Mouse (Mus musculus): ENCODE data around the gene Daam1. TPM values are rescaled to one million over a fixed set of nuclear protein-coding genes. Genes with fewer than 3 reads are reported as not detected.

The Daam1 gene
- polyA plus RNA-seq, 1 experiment from 2014 or later = 13.8 TPM

DNA sequence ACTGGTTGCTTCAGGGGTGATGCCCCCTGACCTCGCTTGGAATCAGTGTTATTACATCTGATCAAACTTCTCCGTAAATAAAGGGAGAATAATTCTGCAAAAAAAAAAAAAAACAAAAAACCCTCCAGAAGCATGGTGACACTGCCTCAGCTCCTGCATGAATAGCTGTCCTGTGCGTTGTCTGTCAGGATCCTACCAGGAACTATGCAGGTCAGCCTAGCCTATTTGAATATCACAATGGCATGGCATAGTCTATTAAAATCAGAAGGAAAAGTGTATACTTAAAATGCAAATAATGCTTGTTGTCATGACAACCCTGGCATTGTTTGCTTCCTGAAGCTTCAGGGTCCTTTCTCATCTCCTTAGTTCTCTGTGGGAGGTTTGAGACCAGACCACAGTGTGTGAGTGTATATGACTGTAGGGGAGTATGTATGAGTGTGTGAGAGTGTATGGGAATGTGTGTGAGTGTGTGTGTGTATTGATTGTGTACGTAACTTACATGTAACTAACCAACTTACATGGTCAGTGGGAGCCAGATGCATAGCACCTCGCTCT, 92.0 kb downstream of the Daam1 start:
- no peaks in the 10 kb centered on the region for H3K27me3 ChIP-seq
- no peaks in the 10 kb centered on the region for H3K36me3 ChIP-seq
- peaks cover 46% of the 10 kb centered on the region for H3K4me1 ChIP-seq
- WGBS = 83% methylated on average over 5 of the region's 5 CpGs
- no peaks in the 10 kb centered on the region for H3K9me3 ChIP-seq
- H3K4me3 ChIP-seq = no peak overlapping the region
- 0 out of 2 replicates have a peak, but pooled peaks have one; percentile 41 for ATAC-seq (ENCODE audit: borderline replicate concordance, extremely low read depth, low FRiP score, low TSS enrichment)
- no peak overlapping the region for H3K4me2 ChIP-seq
- H3K27ac ChIP-seq = no peak overlapping the region
- no peak overlapping the region for H3K9ac ChIP-seq

DNA sequence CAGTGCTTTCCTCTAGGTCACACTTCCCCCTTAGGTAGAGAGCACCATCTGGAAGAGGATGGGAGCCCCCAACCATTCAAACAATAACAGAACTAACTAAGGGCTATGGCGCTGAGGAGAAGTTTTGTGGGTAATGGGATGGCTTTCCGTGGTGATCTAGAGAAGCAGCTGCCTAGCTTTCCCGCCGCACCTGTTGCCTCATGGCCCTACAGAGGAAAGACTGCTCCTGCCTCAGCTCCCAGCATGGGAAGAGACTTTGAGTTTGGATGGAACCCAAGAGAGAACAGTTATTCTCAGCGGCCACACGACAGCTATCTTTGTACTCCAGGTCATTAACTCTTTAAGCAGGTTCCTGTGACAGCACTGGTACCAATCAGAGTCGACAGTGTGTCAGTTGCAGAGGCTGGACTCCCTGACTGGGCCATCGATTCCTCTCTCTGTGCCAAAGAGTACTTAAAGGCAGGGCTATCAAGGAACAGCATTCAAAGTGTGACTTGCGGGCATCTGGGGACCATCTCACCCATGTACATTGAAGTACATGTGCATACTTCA, 94.2 kb downstream of the Daam1 start:
- no peak for ATAC-seq (ENCODE audit: borderline replicate concordance, extremely low read depth, low FRiP score, low TSS enrichment)
- no peak overlapping the region for H3K9ac ChIP-seq
- H3K4me1 ChIP-seq = peaks cover 28% of the 10 kb centered on the region
- no peaks in the 10 kb centered on the region for H3K9me3 ChIP-seq
- no peaks in the 10 kb centered on the region for H3K27me3 ChIP-seq
- no peak overlapping the region for H3K4me2 ChIP-seq
- no peaks in the 10 kb centered on the region for H3K36me3 ChIP-seq
- WGBS = 83% methylated on average over 9 of the region's 9 CpGs
- no peak overlapping the region for H3K27ac ChIP-seq
- H3K4me3 ChIP-seq = no peak overlapping the region

DNA sequence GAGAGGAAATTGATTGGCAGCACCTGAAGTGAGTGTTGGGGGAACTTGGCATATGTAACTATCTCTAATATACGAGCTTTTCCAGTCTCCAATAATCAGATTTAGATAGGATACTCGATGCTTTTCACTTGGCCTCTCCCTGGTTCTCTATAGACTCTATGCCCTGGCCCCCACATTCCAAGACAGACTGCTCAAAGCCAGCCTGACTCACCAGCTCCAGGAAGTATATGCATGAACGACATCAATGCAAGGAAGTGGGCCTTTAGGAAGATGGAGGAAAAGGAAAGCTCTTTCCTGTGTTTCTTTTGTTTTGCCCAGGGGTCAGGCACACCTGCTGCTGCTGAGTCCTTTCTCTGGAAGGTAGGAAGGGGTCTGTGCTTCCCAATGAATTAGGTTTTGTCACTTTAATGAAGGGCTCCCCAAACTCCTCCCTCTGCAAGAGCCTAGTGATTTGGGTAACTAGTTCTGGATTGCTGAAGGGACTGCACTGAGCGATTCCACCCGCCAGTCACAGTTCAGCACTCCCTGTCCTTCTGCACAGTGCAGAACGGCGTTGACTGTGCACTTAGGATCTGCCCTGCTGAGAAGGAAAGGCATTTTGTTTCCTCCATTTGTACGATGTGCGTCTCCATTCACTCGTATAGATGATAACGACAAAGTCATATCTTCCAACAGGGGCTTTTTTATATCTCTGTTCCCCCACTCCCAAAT, 95.3 kb downstream of the Daam1 start:
- Histone ChIP-seq H3K4me2 (no peak overlapping the region), H3K4me3 (no peak overlapping the region), H3K36me3 (no peaks in the 10 kb centered on the region), H3K9me3 (no peaks in the 10 kb centered on the region), H3K9ac (no peak overlapping the region), H3K27me3 (no peaks in the 10 kb centered on the region), H3K27ac (peak overlapping the region; percentile 49; the same call in 1 of the 2 replicates), H3K4me1 (peaks cover 28% of the 10 kb centered on the region)
- no peak for ATAC-seq (ENCODE audit: borderline replicate concordance, extremely low read depth, low FRiP score, low TSS enrichment)
- WGBS = 51% methylated on average over 11 of the region's 11 CpGs

DNA sequence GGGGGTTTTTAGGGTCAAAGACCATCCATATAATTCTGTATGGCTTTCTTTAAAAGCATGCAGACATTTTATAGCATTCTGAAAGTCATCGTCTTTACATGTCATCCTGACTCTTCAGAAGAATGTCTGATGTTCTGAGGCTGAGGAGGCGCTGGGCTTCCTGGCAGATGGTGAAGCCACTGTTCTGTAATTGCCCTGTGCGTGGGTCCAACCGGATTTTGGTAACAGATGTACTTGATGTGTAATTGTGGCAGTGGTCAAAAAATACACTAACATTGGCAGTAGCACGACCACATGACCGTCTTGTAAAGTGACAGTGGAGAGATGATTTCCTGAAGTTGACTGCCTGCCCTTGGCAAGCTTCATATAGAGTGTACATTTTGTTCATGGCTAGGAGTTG, 97.2 kb downstream of the Daam1 start:
- no peaks in the 10 kb centered on the region for H3K9me3 ChIP-seq
- no peak overlapping the region for H3K9ac ChIP-seq
- H3K4me1 ChIP-seq = peaks cover 28% of the 10 kb centered on the region
- no peak overlapping the region for H3K4me3 ChIP-seq
- no peak overlapping the region for H3K27ac ChIP-seq
- H3K4me2 ChIP-seq = no peak overlapping the region
- no peaks in the 10 kb centered on the region for H3K36me3 ChIP-seq
- H3K27me3 ChIP-seq = no peaks in the 10 kb centered on the region
- no peak for ATAC-seq (ENCODE audit: borderline replicate concordance, extremely low read depth, low FRiP score, low TSS enrichment)
- WGBS = 54% methylated on average over 6 of the region's 6 CpGs

DNA sequence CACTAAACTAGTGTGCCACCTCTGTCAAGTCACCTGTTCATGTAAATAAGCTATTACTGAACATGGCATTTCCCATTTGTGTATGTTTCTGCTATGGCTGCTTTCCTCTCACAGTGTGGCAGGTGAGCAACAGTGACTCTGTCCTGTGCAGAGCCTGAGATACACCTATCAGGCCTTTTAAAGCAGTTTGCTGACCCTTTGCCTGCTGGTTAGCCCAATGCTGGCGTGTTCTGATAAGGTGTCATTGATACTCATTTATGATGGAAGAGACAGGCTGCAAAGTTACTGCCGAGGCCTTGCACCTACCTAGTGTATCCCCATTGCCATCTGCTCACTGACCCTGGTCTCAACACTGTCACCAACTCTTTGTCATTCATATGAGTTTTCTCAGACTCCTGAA, 99.0 kb downstream of the Daam1 start:
- Histone ChIP-seq H3K36me3 (no peaks in the 10 kb centered on the region), H3K9me3 (no peaks in the 10 kb centered on the region), H3K4me1 (peaks cover 33% of the 10 kb centered on the region), H3K9ac (no peak overlapping the region), H3K4me3 (no peak overlapping the region), H3K27me3 (no peaks in the 10 kb centered on the region), H3K27ac (no peak overlapping the region), H3K4me2 (no peak overlapping the region)
- 82% methylated on average over 2 of the region's 2 CpGs for WGBS
- ATAC-seq (ENCODE audit: borderline replicate concordance, extremely low read depth, low FRiP score, low TSS enrichment) = no peak

DNA sequence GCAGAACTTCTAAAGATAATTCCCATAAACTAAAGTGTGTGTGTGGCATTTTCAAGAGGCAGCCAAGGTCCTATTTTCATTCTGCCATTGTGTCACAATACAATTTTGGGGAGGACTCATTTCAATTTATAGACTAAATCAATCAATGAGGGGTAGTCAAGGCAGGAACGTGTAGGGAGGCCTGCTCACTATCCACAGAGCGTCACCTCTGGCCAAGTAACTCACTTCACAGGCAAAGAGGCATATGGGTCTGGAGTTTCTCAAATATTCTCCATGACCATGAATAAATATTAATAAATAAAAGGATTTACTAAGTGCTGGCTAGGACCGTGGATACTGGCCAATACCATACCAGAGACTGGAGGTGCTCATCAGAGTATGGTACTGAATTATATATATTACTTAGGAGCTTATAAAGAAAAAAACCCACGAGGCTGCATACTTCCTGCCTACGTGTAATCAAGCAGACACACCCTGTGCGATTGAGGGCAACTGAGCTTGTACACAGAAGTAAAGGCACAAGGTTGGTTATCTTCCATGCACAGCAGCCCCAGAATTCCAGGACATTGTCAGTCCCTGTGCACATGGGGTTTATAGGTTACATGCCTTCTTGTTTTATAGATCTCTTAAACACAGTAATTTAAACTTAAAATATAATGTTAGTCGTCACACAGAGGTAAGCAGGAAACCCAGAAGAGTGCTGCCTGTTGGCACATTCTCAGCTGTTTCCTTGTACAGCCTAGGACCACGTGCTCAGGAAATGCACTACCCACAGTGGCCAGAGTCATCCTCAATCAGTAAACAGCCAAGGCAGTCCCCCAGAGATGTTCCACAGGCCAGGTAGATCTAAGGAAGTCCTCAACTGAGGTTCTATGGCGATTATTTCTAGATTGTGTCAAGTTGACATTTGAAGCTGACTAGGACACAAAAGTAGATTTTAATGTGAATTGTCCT, 101.8 kb downstream of the Daam1 start:
- H3K27me3 ChIP-seq = no peaks in the 10 kb centered on the region
- ATAC-seq (ENCODE audit: borderline replicate concordance, extremely low read depth, low FRiP score, low TSS enrichment) = no peak
- WGBS = 62% methylated on average over 9 of the region's 9 CpGs
- no peak overlapping the region for H3K4me2 ChIP-seq
- no peak overlapping the region for H3K9ac ChIP-seq
- H3K4me3 ChIP-seq = no peak overlapping the region
- no peaks in the 10 kb centered on the region for H3K9me3 ChIP-seq
- no peaks in the 10 kb centered on the region for H3K36me3 ChIP-seq
- no peak overlapping the region for H3K27ac ChIP-seq
- H3K4me1 ChIP-seq = peaks cover 48% of the 10 kb centered on the region

DNA sequence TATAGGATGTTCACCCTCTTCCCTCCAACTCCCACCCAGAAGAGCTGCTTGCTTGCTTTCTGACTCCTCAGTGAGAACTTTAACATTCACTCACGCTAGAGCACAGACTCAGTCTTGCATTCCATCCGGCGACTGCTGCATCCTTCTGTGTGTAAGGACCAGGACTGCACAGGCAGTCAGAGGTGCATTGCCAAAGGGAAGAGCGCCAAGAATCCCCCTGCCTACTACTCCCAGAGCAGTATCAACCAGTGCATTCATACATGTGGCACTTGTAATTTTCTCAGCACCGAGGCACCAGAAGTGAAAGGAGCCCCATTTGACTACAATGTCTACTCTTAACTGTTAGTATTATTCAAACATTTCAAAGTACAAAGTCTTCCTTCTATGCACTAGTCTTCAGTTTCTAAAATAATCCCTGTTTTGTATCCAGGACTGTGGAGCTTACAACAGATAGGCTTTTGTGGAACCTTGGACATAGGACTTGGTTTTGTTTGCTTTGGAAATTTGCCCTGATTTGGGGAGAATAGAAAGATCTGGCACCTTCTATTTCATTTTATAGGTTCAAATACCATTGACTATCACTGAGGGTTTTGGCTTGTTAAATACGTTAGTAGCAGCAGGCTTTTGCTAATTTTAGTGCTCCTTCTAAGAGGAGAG, 103.2 kb downstream of the Daam1 start:
- no peaks in the 10 kb centered on the region for H3K9me3 ChIP-seq
- H3K4me1 ChIP-seq = peaks cover 58% of the 10 kb centered on the region
- H3K27ac ChIP-seq = peak overlapping the region; percentile 79
- H3K27me3 ChIP-seq = no peaks in the 10 kb centered on the region
- H3K4me3 ChIP-seq = no peak overlapping the region
- H3K9ac ChIP-seq = no peak overlapping the region
- peak; percentile 43; the same call in 1 of the 2 replicates for ATAC-seq (ENCODE audit: borderline replicate concordance, extremely low read depth, low FRiP score, low TSS enrichment)
- H3K4me2 ChIP-seq = no peak overlapping the region
- WGBS = 48% methylated on average over 6 of the region's 6 CpGs
- peaks cover 10% of the 10 kb centered on the region; the same call in 1 of the 2 replicates for H3K36me3 ChIP-seq

DNA sequence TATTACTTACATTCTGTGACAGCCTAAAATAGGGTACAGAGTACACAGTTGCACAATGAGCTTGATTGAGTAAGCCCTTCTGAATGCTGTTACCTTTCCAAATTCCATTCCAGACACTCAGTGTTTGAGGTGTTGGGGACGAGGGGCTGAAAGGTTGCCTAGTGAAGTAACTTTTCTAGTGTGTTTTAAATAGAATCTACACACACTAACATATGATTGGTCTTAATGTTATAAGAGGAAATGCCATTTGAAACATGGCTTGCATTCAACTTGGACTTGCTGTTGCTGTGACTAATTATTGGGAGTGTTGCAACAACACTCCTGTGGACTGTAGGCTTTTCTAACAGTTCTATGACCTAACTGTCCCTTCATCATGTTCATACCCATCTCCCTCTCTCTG, 105.8 kb downstream of the Daam1 start:
- WGBS = 15% methylated on average over 1 of the region's 1 CpGs
- H3K4me2 ChIP-seq = no peak overlapping the region

DNA sequence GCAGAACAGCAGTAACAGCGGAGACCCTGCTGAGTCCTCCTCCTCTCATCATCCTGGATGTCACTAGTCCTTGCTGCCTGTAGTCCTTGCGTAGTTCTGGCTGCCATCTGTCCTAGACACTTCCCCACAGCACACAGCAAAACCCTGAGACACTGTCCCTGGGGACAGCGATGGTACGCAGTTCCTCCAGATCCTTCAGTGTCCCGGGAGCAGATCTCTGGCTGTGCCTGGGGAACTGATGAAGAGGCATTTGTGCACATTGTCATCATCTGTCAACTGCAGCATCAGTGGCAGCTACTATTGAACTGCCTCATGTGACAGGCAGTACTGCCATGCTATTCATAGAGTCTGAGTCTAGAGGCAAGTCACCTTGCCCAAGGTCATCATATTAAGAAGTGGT, 107.6 kb downstream of the Daam1 start:
- no peak for ATAC-seq (ENCODE audit: borderline replicate concordance, extremely low read depth, low FRiP score, low TSS enrichment)
- no peak overlapping the region for H3K9ac ChIP-seq
- no peaks in the 10 kb centered on the region for H3K9me3 ChIP-seq
- no peaks in the 10 kb centered on the region for H3K27me3 ChIP-seq
- peaks cover 50% of the 10 kb centered on the region for H3K4me1 ChIP-seq
- H3K36me3 ChIP-seq = peaks cover 19% of the 10 kb centered on the region; the same call in 1 of the 2 replicates
- H3K4me3 ChIP-seq = no peak overlapping the region
- WGBS = 77% methylated on average over 5 of the region's 5 CpGs
- H3K27ac ChIP-seq = no peak overlapping the region
- H3K4me2 ChIP-seq = no peak overlapping the region

More for the DNA sequence above, 105.8 kb downstream of the Daam1 start:
- Histone ChIP-seq H3K36me3 (peaks cover 11% of the 10 kb centered on the region; the same call in 1 of the 2 replicates), H3K4me1 (peaks cover 58% of the 10 kb centered on the region), H3K27me3 (no peaks in the 10 kb centered on the region), H3K27ac (peak overlapping the region; percentile 74), H3K4me3 (no peak overlapping the region), H3K9ac (no peak overlapping the region), H3K9me3 (no peaks in the 10 kb centered on the region)
- peak; percentile 88 for ATAC-seq (ENCODE audit: borderline replicate concordance, extremely low read depth, low FRiP score, low TSS enrichment)

DNA sequence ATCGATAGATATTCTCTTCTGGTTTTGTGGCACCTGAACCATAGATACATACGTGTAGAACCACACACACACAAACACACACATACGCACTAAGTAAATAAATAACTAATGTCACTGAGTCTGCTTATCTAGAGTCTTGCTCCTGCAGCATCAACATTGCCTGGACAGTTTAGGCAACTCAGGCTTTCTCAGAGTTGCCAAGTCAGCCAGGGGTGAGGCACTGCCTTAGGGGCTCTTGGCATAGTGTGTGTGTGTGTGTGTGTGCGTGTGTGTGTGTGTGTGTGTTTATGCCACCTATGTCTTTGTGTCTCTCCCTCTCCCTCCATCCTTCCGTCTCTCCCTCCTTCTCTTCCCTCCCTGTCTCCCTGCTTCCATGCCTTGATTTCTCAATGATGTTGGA, 110.4 kb downstream of the Daam1 start:
- WGBS = 89% methylated on average over 5 of the region's 5 CpGs
- Histone ChIP-seq H3K4me3 (no peak overlapping the region), H3K9me3 (no peaks in the 10 kb centered on the region), H3K27me3 (no peaks in the 10 kb centered on the region), H3K4me2 (no peak overlapping the region), H3K36me3 (peaks cover 41% of the 10 kb centered on the region), H3K9ac (no peak overlapping the region), H3K27ac (no peak overlapping the region), H3K4me1 (peaks cover 27% of the 10 kb centered on the region; the same call in 1 of the 2 replicates)
- no peak for ATAC-seq (ENCODE audit: borderline replicate concordance, extremely low read depth, low FRiP score, low TSS enrichment)

DNA sequence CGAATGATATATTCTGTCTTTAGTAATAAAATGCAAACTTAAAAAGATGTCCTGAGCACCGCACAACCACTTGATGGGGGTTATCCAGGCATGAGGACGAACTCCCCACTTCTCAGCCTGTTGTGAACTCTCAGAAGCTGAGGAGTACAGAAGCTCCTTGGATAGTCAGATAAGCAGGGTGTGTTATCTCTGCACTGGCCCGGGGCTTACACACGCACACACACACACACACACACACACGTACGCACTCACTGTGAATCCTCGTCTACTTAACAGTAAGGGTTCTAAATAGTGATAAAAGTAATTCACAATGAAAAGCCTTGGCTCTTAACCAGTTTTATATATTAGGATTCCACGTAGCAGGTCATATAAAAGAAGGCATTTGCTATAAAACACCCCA, 112.2 kb downstream of the Daam1 start:
- H3K27me3 ChIP-seq = no peaks in the 10 kb centered on the region
- no peak overlapping the region for H3K4me2 ChIP-seq
- H3K36me3 ChIP-seq = peaks cover 58% of the 10 kb centered on the region
- no peaks in the 10 kb centered on the region for H3K9me3 ChIP-seq
- H3K9ac ChIP-seq = no peak overlapping the region
- no peak for ATAC-seq (ENCODE audit: borderline replicate concordance, extremely low read depth, low FRiP score, low TSS enrichment)
- H3K4me1 ChIP-seq = 0 out of 2 replicates have a peak, but pooled peaks cover 10% of the 10 kb centered on the region
- 86% methylated on average over 9 of the region's 9 CpGs for WGBS
- no peak overlapping the region for H3K4me3 ChIP-seq
- no peak overlapping the region for H3K27ac ChIP-seq

Measured in lung, embryonic 15.5 days (tissue).